Mouse (Mus musculus) kidney, adult 2 months (tissue): ENCODE measurements around the gene Abhd11. TPM values are rescaled to one million over a fixed set of nuclear protein-coding genes. Genes with fewer than 3 reads are reported as not detected.

ENCODE experiments used
- DNase-seq: peaks from one replicate; pipeline ENCODE4 v3.0.0; 2021
- H3K27ac ChIP-seq: fragments of 200-500 bp; 2 replicates; pipeline ENCODE4 v1.5.1; 2012; ENCODE audit warnings: low read depth, low read length, control low read depth, inconsistent platforms; ENCODE audit not compliant: insufficient read depth
- H3K27me3 ChIP-seq: fragments of 200-500 bp; replicated peaks from 2 replicates; pipeline ENCODE4 v1.6.1; 2012; ENCODE audit warnings: mild to moderate bottlenecking, moderate library complexity, low read length, inconsistent platforms; ENCODE audit not compliant: control insufficient read depth, insufficient read depth
- H3K36me3 ChIP-seq: fragments of 200-500 bp; 2 replicates; pipeline ENCODE4 v1.6.1; 2012; ENCODE audit warnings: mild to moderate bottlenecking, moderate library complexity, low read length, inconsistent platforms; ENCODE audit not compliant: control insufficient read depth, insufficient read depth
- H3K4me1 ChIP-seq: fragments of 200-500 bp; 2 replicates; pipeline ENCODE4 v1.6.1; 2011; ENCODE audit warnings: low read length; ENCODE audit not compliant: control insufficient read depth, insufficient read depth
- H3K4me3 ChIP-seq: fragments of 200-500 bp; 2 replicates; pipeline ENCODE4 v1.5.1; 2011; ENCODE audit warnings: mild to moderate bottlenecking, low read depth, low read length, control low read depth; ENCODE audit not compliant: insufficient read depth
- CTCF ChIP-seq: fragments of 200-500 bp; conservative IDR thresholded peaks from 2 replicates; pipeline ENCODE4 v1.5.1; 2011; ENCODE audit warnings: low read depth, mild to moderate bottlenecking, control low read depth, low read length, moderate library complexity, mixed read lengths; ENCODE audit not compliant: insufficient read depth, insufficient read length
- POLR2A ChIP-seq: fragments of 200-500 bp; IDR thresholded peaks from one replicate; pipeline ENCODE4 v1.6.1; 2011; ENCODE audit warnings: low read depth, low read length, control low read depth
- WGBS: fragments of 180-500 bp; shearing (Covaris S2); methylation state at CpG from one replicate; pipeline ENCODE4 v1.1.7; 2018; 5-methylcytosine and 5-hydroxymethylcytosine counted together
- polyA plus RNA-seq: library from polyadenylated mRNA; depleted of rRNA; stranded (reverse); fragments of >200 nt; gene quantifications from 2 replicates; pipeline ENCODE4 v1.2.3, GENCODE M21; 2012

Gene Abhd11
- polyA plus RNA-seq, 1 experiment, result 111 TPM

DNA sequence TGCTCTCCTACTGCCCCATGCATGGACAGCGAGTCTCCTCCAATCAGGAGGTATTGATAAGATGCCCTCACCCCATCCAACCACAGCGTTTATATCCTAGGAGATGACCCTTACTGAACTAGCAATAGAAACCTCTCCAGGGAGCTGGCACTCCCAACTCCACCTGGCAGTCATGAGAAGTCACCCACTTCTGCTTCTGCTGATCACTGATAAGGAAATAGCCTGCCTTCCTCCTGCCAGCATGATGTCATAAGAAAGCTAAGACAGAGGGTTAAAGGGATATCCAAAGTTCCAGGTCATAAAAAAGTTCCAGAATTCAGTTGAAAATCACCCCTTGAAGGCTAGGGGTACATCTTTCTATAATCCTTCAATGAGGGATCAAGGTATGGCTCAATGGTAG lies 32.8 kb upstream of the Abhd11 start:
- DNase-seq, result no peak
- Histone ChIP-seq H3K27me3 (no peaks in the 10 kb centered on the region), H3K27ac (no peak overlapping the region), H3K4me1 (no peaks in the 10 kb centered on the region), H3K36me3 (no peaks in the 10 kb centered on the region), H3K4me3 (no peak overlapping the region)
- TF ChIP-seq POLR2A (no peak), CTCF (no peak)
- 82% methylated on average over 2 of the region's 2 CpGs for WGBS

DNA sequence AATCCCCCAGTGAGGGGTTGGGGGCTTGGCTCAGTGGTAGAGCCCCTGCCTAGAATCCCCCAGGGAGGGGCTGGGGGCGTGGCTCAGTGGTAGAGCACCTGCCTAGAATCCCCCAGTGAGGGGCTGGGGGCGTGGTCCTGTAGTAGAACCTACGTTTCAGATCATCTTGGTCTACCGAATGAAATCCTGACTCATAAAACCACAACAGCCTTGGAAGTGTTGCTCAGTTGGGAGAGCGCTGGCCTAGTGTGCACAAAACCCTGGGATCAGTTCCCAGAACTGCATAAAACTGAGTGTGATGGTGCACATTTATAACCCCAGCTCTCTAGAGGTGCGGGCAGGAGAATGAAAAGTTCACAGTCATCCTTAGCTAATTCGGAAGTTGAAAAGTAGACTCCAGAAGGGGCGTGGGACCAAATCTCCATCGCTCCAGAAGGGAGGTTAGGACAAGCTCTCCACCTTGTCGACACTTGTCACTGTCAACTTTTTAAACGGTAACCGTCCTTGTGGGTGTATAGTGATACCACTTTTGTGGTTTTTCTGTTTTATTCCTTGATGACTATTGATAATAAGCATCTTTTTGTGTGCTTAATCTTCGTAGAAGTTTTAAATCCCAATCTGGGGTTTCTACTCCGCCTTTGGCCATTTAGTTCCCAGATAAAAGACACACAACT lies 32.2 kb upstream of the Abhd11 start:
- Histone ChIP-seq H3K27me3 (no peaks in the 10 kb centered on the region), H3K4me1 (no peaks in the 10 kb centered on the region), H3K4me3 (no peak overlapping the region), H3K27ac (no peak overlapping the region), H3K36me3 (no peaks in the 10 kb centered on the region)
- 85% methylated on average over 14 of the region's 14 CpGs for WGBS
- TF ChIP-seq POLR2A (no peak), CTCF (no peak)
- DNase-seq, result no peak

DNA sequence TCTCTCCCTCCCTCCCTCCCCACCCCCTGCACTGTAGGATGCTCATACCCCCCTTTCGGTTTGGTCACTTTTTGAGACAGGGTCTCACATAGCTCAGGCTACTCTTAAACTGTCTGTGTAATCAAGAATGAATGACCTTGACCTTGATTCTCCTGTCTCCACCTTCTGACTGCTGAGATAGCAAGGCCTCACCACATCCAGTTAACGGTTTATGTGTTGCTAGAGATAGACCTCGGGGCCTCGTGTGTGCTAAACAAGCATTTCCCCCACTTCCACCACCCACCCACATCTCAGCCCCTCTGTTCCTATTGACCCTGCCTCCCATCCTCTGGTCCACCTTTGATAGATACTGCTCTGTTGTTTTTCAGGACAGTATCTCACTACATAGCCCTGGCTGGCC lies 31.1 kb upstream of the Abhd11 start:
- no peak overlapping the region for H3K27ac ChIP-seq

DNA sequence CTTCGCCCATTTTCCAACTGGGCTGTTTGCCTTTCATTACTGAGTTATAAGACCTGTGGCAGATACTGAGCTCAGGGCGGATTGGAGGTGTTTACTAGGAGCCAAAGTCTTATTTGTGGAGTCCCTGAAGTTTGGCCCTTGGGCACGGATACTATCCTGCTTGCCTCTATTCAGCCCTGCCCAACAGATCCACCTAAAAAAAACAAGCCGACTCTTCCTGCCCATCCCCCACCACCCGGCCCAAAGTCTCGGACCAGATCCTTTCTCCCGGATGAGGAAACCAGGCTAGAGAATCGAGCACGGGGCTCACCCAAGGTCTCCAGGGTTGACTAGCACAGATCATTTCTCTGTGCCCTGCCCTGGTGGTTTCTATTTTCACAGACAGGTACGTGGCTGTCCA lies 27.8 kb upstream of the Abhd11 start:
- Histone ChIP-seq H3K27ac (no peak overlapping the region), H3K4me1 (peaks cover 6% of the 10 kb centered on the region; the same call in 1 of the 2 replicates), H3K27me3 (no peaks in the 10 kb centered on the region), H3K36me3 (no peaks in the 10 kb centered on the region), H3K4me3 (no peak overlapping the region)
- peak; percentile 56 for DNase-seq
- TF ChIP-seq POLR2A (no peak), CTCF (no peak)
- 61% methylated on average over 10 of the region's 10 CpGs for WGBS

More for the DNA sequence above, 31.1 kb upstream of the Abhd11 start:
- TF ChIP-seq POLR2A (no peak), CTCF (no peak)
- Histone ChIP-seq H3K27me3 (no peaks in the 10 kb centered on the region), H3K36me3 (no peaks in the 10 kb centered on the region), H3K4me3 (no peak overlapping the region), H3K4me1 (no peaks in the 10 kb centered on the region)
- 88% methylated on average over 4 of the region's 4 CpGs for WGBS
- no peak for DNase-seq

DNA sequence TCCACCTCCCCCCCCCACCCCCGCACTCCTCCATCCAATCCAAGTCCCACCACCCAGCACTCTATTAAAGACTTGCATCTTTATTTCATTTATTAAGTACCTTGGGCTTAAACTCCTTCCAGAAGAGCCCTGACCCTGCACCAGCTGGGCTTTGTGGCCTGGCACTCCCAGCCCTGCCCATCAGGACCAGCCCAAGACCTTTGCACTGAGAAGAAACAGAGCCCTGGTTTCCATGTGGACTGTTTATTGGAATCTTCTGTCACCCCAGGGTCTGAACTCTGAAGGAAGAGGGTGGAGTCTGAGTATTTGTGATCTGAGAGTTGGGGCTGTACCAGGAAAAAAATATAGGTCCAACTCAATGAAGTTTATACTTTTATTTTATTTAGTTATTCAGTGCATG lies 25.8 kb upstream of the Abhd11 start:
- Histone ChIP-seq H3K4me1 (peaks cover 6% of the 10 kb centered on the region; the same call in 1 of the 2 replicates), H3K4me3 (no peak overlapping the region), H3K36me3 (no peaks in the 10 kb centered on the region), H3K27ac (no peak overlapping the region), H3K27me3 (no peaks in the 10 kb centered on the region)
- DNase-seq, result peak; percentile 41
- 94% methylated on average over 1 of the region's 1 CpGs for WGBS
- TF ChIP-seq POLR2A (no peak), CTCF (no peak)

DNA sequence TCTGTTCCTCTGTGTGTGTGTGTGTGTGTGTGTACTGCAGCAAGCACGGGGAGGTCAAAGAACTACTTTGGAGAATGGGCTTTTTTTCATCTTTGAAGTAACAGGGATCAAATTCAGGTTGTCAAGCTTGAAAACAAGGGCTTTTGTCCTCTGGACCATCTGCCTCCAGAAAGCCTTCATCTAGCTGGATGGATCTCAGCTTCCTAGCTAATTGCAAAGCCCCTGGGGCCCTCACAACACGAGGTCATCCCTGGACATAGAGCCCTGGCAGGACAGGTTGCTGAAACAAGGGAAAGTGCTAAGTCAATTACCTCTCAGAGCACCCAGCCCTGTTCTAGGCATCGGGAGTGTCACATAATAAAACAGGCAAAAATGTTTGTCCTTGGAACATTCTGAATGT lies 25.2 kb upstream of the Abhd11 start:
- WGBS, result 26% methylated on average over 3 of the region's 3 CpGs
- DNase-seq, result no peak
- peaks cover 6% of the 10 kb centered on the region; the same call in 1 of the 2 replicates for H3K4me1 ChIP-seq
- TF ChIP-seq CTCF, result no peak
- TF ChIP-seq POLR2A, result no peak
- no peaks in the 10 kb centered on the region for H3K36me3 ChIP-seq
- H3K27me3 ChIP-seq, result no peaks in the 10 kb centered on the region
- no peak overlapping the region for H3K4me3 ChIP-seq
- no peak overlapping the region; the same call in 1 of the 2 replicates for H3K27ac ChIP-seq

DNA sequence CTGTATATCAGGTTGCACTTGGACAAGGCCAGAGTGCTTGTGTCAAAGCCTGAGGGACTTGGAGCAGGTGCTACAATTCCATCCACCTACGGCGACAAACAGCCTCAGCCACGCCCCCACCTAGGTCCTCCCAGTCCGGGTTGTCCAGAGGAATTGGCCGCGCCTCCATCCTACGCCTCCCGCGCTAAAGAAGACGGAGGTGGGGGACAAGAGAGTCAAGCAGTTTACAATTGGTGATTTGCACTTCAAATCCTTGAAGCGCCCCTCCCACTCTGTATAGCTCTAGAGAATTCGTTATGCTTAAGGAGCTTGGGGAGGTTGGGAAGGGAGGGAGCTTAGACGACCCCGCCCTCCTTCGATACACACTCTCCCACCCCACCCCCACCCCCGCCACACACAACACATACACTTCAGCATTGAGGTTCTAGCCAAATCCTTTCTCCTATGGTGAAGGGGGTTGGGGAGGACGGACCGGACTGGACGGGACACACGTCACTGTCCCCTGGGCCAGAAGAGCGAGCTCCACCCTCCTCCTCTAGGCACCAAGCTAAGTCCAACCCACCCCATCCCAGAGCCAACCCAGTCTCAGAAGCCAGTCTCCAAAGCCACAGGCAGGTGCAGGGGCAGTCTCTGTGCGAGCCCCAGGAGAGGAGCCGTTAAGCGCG lies 23.2 kb upstream of the Abhd11 start, which contains the start of gene Cldn3:
Cldn3 (plus strand) TSS at position 582 of the 665 bp plus-strand sequence.
- 2% methylated on average over 25 of the region's 25 CpGs for WGBS
- no peaks in the 10 kb centered on the region for H3K36me3 ChIP-seq
- DNase-seq, result peak; percentile 87
- TF ChIP-seq CTCF, result no peak
- peak; percentile 75 for TF ChIP-seq POLR2A
- H3K27ac ChIP-seq, result peak within 1 kb of the TSS; percentile 59
- no peaks in the 10 kb centered on the region for H3K27me3 ChIP-seq
- peak within 1 kb of the TSS; percentile 52 for H3K4me3 ChIP-seq
- H3K4me1 ChIP-seq, result peaks cover 6% of the 10 kb centered on the region; the same call in 1 of the 2 replicates
